In the genomic region with DNA sequence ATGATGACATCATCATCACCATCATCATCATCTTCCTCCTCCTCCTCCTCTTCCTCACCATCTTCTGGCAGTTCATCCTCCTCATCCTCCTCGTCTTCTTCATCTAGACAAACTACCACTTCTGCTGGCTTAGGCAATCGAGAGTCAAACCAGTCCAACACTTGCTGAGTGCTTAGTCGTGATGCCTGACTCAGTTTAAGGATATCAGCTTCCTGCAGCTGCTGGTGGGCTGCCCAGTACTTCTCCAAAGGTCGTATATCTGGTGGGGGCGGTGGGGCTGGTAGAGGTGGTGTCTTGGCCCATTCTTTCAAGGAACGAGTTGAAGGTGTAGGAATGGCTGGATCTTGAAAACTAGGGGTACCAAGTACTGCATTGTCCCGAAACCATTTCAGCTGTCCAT, we compare ENCODE assay signal across 17 mouse cellular contexts. TPM values are rescaled to one million over a fixed set of nuclear protein-coding genes. Genes with fewer than 3 reads are reported as not detected.
DNase-seq lines count a peak whose midpoint lies in the region.
"Had no signal": no experiment of that assay in that cellular context is flagged by ENCODE, and none has a peak within 500 bp of the region (broad histone marks: within the 10 kb centered on the region; RNA-seq: fewer than 3 reads in every experiment).

No protein-coding gene starts in this region.

- DNase-seq in heart, adult 11 months, result peak; percentile 82
- no peak for DNase-seq in heart, postnatal 14 days
- DNase-seq in 416B (ENCODE audit: low read depth) (peak; percentile 25), MEL-GATA-1-ER (ENCODE audit: extremely low read depth, low read depth) (peak; percentile 67)
- no peak for DNase-seq in ovary, postnatal 14 days (ENCODE audit: low spot score)
- DNase-seq: adrenal gland, adult 2 months; adrenal gland, postnatal 10 days; adrenal gland, postnatal 25 days; cerebellum, adult 11 months; cerebellum, adult 18-20 months; cerebellum, adult 8-10 months; cerebellum, adult 9-11 months; cerebellum, postnatal 14 days; cerebellum, postnatal 36 days; embryo, embryonic 11 days; forebrain, postnatal 0 days had no signal

- intact Hi-C loops in heart, postnatal 14 days (cut with DNase I), result no loop called here

RNA-seq across cellular contexts. Expression of a gene that starts 14.1 kb away (rescaled TPM):
- 1 to 10 TPM; 6.7 to 8.6 TPM for total RNA-seq in heart, postnatal 14 days (2021)

RNA-seq across cellular contexts. Expression of a gene that starts 20.6 kb away (rescaled TPM):
- 1 to 10 TPM; 2.8 to 5.2 TPM for total RNA-seq in heart, postnatal 14 days (2021)

RNA-seq across cellular contexts. Expression of a gene that starts 26.5 kb away (rescaled TPM):
- 10 to 100 TPM; 35.1 to 39.2 TPM for total RNA-seq in heart, postnatal 14 days (2021)

RNA-seq across cellular contexts. Expression of a gene that starts 26.5 kb away (rescaled TPM):
- 1 to 10 TPM; 4.1 to 8.1 TPM for total RNA-seq in heart, postnatal 14 days (2021)
- total RNA-seq: common myeloid progenitor, adult 5-6 weeks had no signal

RNA-seq across cellular contexts. Expression of a gene that starts 35.6 kb away (rescaled TPM):
- 10 to 100 TPM; 66.9 to 77.6 TPM for total RNA-seq in heart, postnatal 14 days (2021)

Comparison
In these comparisons a context has a peak if more than half of its experiments do, and no peak if none do; other contexts are left out.
1. DNase-seq: peak in heart, adult 11 months (single experiment), 416B (single experiment) and MEL-GATA-1-ER (single experiment); none in heart, postnatal 14 days (0 of 2) and ovary, postnatal 14 days (single experiment).